Mouse (Mus musculus): Measurements from ENCODE around the gene Wnt4. TPM values are rescaled to one million over a fixed set of nuclear protein-coding genes. Genes with fewer than 3 reads are reported as not detected.

The Wnt4 gene
- polyA plus RNA-seq, 1 experiment from 2014 or later: 17.7 TPM

GRCm38 (mm10) chr4:137285876-137286661, 8.8 kb downstream of the Wnt4 start:
- WGBS: 72% methylated on average over 15 of the region's 15 CpGs
- H3K4me3 ChIP-seq (ENCODE audit: low read depth, low read length): no peak overlapping the region
- H3K4me1 ChIP-seq (ENCODE audit: control insufficient read depth, insufficient read depth, low read length): peaks cover 7% of the 10 kb centered on the region; the same call in 1 of the 2 replicates
- no peak for ATAC-seq (ENCODE audit: insufficient read depth, low FRiP score, low TSS enrichment)
- no peak for DNase-seq (ENCODE audit: low spot score)
- peaks cover 9% of the 10 kb centered on the region; the same call in 1 of the 2 replicates for H3K27me3 ChIP-seq (ENCODE audit: control insufficient read depth, insufficient read depth, low read length)
- no peaks in the 10 kb centered on the region for H3K36me3 ChIP-seq (ENCODE audit: control insufficient read depth, insufficient read depth, low read length)
- H3K27ac ChIP-seq (ENCODE audit: low read depth, low read length): no peak overlapping the region
- no peak overlapping the region for H3K4me2 ChIP-seq (ENCODE audit: low read depth)
- H3K9ac ChIP-seq (ENCODE audit: low read length): no peak overlapping the region
- H3K9me3 ChIP-seq (ENCODE audit: control insufficient read depth, low read length): no peaks in the 10 kb centered on the region

GRCm38 (mm10) chr4:137286662-137286953, 9.3 kb downstream of the Wnt4 start:
- H3K9ac ChIP-seq (ENCODE audit: low read length): no peak overlapping the region
- no peaks in the 10 kb centered on the region for H3K36me3 ChIP-seq (ENCODE audit: control insufficient read depth, insufficient read depth, low read length)
- 70% methylated on average over 8 of the region's 8 CpGs for WGBS
- ATAC-seq (ENCODE audit: insufficient read depth, low FRiP score, low TSS enrichment) (no peak), DNase-seq (ENCODE audit: low spot score) (no peak)
- H3K4me2 ChIP-seq (ENCODE audit: low read depth): no peak overlapping the region
- H3K27ac ChIP-seq (ENCODE audit: low read depth, low read length): no peak overlapping the region
- H3K9me3 ChIP-seq (ENCODE audit: control insufficient read depth, low read length): no peaks in the 10 kb centered on the region
- peaks cover 9% of the 10 kb centered on the region; the same call in 1 of the 2 replicates for H3K27me3 ChIP-seq (ENCODE audit: control insufficient read depth, insufficient read depth, low read length)
- no peak overlapping the region for H3K4me3 ChIP-seq (ENCODE audit: low read depth, low read length)
- H3K4me1 ChIP-seq (ENCODE audit: control insufficient read depth, insufficient read depth, low read length): peaks cover 7% of the 10 kb centered on the region; the same call in 1 of the 2 replicates

DNA sequence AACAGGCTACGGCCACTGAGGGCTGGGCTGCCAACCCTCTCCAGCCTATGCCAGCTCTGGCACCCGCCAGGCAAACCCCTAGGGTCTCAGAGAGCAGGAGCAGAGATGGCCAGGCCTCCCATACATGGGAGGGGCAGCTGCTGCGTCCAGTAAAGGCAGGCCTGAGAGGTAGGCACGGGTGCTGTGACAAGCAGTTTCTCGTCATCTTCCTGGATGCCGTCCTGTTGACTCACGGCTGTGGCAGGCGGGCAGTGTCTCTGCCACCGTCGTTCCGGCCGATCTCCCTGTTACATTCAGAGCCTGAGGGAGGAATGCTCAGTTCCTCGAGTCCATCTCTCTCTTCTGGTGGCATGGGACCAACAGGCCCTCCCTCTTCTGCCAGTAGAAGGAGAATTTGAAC, 9.9 kb downstream of the Wnt4 start:
- Histone ChIP-seq H3K36me3 (ENCODE audit: control insufficient read depth, insufficient read depth, low read length) (no peaks in the 10 kb centered on the region), H3K4me1 (ENCODE audit: control insufficient read depth, insufficient read depth, low read length) (peaks cover 7% of the 10 kb centered on the region; the same call in 1 of the 2 replicates), H3K27ac (ENCODE audit: low read depth, low read length) (no peak overlapping the region), H3K27me3 (ENCODE audit: control insufficient read depth, insufficient read depth, low read length) (peaks cover 9% of the 10 kb centered on the region; the same call in 1 of the 2 replicates), H3K9me3 (ENCODE audit: control insufficient read depth, low read length) (no peaks in the 10 kb centered on the region), H3K4me2 (ENCODE audit: low read depth) (no peak overlapping the region), H3K4me3 (ENCODE audit: low read depth, low read length) (no peak overlapping the region), H3K9ac (ENCODE audit: low read length) (no peak overlapping the region)
- WGBS: 80% methylated on average over 13 of the region's 13 CpGs
- ATAC-seq (ENCODE audit: insufficient read depth, low FRiP score, low TSS enrichment) (no peak), DNase-seq (ENCODE audit: low spot score) (no peak)

GRCm38 (mm10) chr4:137287818-137288217, 10.5 kb downstream of the Wnt4 start:
- no peak overlapping the region for H3K9ac ChIP-seq (ENCODE audit: low read length)
- no peak for ATAC-seq (ENCODE audit: insufficient read depth, low FRiP score, low TSS enrichment)
- no peaks in the 10 kb centered on the region for H3K9me3 ChIP-seq (ENCODE audit: control insufficient read depth, low read length)
- WGBS: 7% methylated on average over 4 of the region's 4 CpGs
- peaks cover 9% of the 10 kb centered on the region; the same call in 1 of the 2 replicates for H3K27me3 ChIP-seq (ENCODE audit: control insufficient read depth, insufficient read depth, low read length)
- H3K4me1 ChIP-seq (ENCODE audit: control insufficient read depth, insufficient read depth, low read length): peaks cover 6% of the 10 kb centered on the region; the same call in 1 of the 2 replicates
- peak; percentile 74 for DNase-seq (ENCODE audit: low spot score)
- H3K27ac ChIP-seq (ENCODE audit: low read depth, low read length): no peak overlapping the region
- H3K36me3 ChIP-seq (ENCODE audit: control insufficient read depth, insufficient read depth, low read length): no peaks in the 10 kb centered on the region
- no peak overlapping the region for H3K4me2 ChIP-seq (ENCODE audit: low read depth)
- no peak overlapping the region for H3K4me3 ChIP-seq (ENCODE audit: low read depth, low read length)

DNA sequence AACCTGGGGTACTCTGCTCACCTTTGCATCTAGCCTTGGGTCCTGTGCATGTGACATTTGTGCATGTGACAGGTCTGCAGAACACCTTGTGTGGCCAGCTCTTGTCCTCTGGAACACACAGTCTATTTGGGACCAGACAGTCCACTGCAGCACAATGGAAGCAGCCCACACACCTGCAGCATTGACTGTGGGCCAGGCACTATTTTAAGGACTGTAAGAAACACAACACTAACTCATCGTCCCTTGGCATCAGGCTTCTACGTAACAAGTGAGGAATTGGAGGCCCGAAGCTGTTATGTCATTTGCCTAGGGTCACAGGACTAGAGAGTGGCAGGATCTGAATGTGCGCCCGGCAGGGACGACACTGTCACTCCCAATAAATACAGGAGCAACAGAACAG, 12.4 kb downstream of the Wnt4 start:
- DNase-seq (ENCODE audit: low spot score): no peak
- Histone ChIP-seq H3K27ac (ENCODE audit: low read depth, low read length) (no peak overlapping the region), H3K4me1 (ENCODE audit: control insufficient read depth, insufficient read depth, low read length) (0 out of 2 replicates have a peak, but pooled peaks cover 5% of the 10 kb centered on the region), H3K9me3 (ENCODE audit: control insufficient read depth, low read length) (no peaks in the 10 kb centered on the region), H3K36me3 (ENCODE audit: control insufficient read depth, insufficient read depth, low read length) (no peaks in the 10 kb centered on the region), H3K27me3 (ENCODE audit: control insufficient read depth, insufficient read depth, low read length) (no peaks in the 10 kb centered on the region), H3K4me2 (ENCODE audit: low read depth) (no peak overlapping the region), H3K9ac (ENCODE audit: low read length) (no peak overlapping the region; the same call in 1 of the 2 replicates), H3K4me3 (ENCODE audit: low read depth, low read length) (no peak overlapping the region)
- 90% methylated on average over 6 of the region's 6 CpGs for WGBS
- ATAC-seq (ENCODE audit: insufficient read depth, low FRiP score, low TSS enrichment): no peak

GRCm38 (mm10) chr4:137290250-137290649, 13.0 kb downstream of the Wnt4 start:
- 0 out of 2 replicates have a peak, but pooled peaks cover 5% of the 10 kb centered on the region for H3K4me1 ChIP-seq (ENCODE audit: control insufficient read depth, insufficient read depth, low read length)
- no peak overlapping the region for H3K9ac ChIP-seq (ENCODE audit: low read length)
- H3K4me3 ChIP-seq (ENCODE audit: low read depth, low read length): no peak overlapping the region
- H3K36me3 ChIP-seq (ENCODE audit: control insufficient read depth, insufficient read depth, low read length): no peaks in the 10 kb centered on the region
- 86% methylated on average over 3 of the region's 3 CpGs for WGBS
- no peak overlapping the region for H3K27ac ChIP-seq (ENCODE audit: low read depth, low read length)
- H3K27me3 ChIP-seq (ENCODE audit: control insufficient read depth, insufficient read depth, low read length): no peaks in the 10 kb centered on the region
- ATAC-seq (ENCODE audit: insufficient read depth, low FRiP score, low TSS enrichment) (no peak), DNase-seq (ENCODE audit: low spot score) (no peak)
- H3K4me2 ChIP-seq (ENCODE audit: low read depth): no peak overlapping the region
- no peaks in the 10 kb centered on the region for H3K9me3 ChIP-seq (ENCODE audit: control insufficient read depth, low read length)

DNA sequence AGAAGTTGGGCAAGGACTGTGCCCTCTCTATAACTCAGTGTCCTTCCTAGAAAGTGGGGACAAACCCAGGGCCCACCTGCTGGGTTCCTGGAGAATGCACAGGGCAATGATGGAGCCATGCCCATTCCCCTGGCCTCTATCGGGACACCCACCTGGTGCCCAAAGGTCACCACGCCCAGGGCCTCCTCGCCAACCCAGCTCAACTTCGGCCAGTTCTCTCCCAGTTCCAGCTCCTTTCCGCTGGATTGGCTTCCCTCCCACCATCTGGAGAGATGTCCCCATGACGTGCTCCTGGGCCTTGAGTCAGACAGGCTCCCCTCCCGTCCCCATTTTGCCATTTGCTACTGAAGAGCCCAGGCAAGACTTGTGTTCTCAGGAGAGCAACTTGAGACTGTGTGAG, 15.3 kb downstream of the Wnt4 start:
- no peak overlapping the region for H3K4me3 ChIP-seq (ENCODE audit: low read depth, low read length)
- H3K9me3 ChIP-seq (ENCODE audit: control insufficient read depth, low read length): no peaks in the 10 kb centered on the region
- no peak overlapping the region for H3K9ac ChIP-seq (ENCODE audit: low read length)
- no peaks in the 10 kb centered on the region for H3K4me1 ChIP-seq (ENCODE audit: control insufficient read depth, insufficient read depth, low read length)
- H3K27ac ChIP-seq (ENCODE audit: low read depth, low read length): no peak overlapping the region
- no peaks in the 10 kb centered on the region for H3K27me3 ChIP-seq (ENCODE audit: control insufficient read depth, insufficient read depth, low read length)
- no peak overlapping the region for H3K4me2 ChIP-seq (ENCODE audit: low read depth)
- H3K36me3 ChIP-seq (ENCODE audit: control insufficient read depth, insufficient read depth, low read length): no peaks in the 10 kb centered on the region
- WGBS: 81% methylated on average over 7 of the region's 7 CpGs
- ATAC-seq (ENCODE audit: insufficient read depth, low FRiP score, low TSS enrichment): no peak
- no peak for DNase-seq (ENCODE audit: low spot score)

GRCm38 (mm10) chr4:137294032-137294431, 16.7 kb downstream of the Wnt4 start:
- H3K27me3 ChIP-seq (ENCODE audit: control insufficient read depth, insufficient read depth, low read length): no peaks in the 10 kb centered on the region
- ATAC-seq (ENCODE audit: insufficient read depth, low FRiP score, low TSS enrichment) (no peak), DNase-seq (ENCODE audit: low spot score) (no peak)
- no peaks in the 10 kb centered on the region for H3K36me3 ChIP-seq (ENCODE audit: control insufficient read depth, insufficient read depth, low read length)
- no peak overlapping the region for H3K4me3 ChIP-seq (ENCODE audit: low read depth, low read length)
- H3K27ac ChIP-seq (ENCODE audit: low read depth, low read length): no peak overlapping the region
- H3K9ac ChIP-seq (ENCODE audit: low read length): no peak overlapping the region
- no peak overlapping the region for H3K4me2 ChIP-seq (ENCODE audit: low read depth)
- no peaks in the 10 kb centered on the region for H3K9me3 ChIP-seq (ENCODE audit: control insufficient read depth, low read length)
- 87% methylated on average over 7 of the region's 7 CpGs for WGBS
- no peaks in the 10 kb centered on the region for H3K4me1 ChIP-seq (ENCODE audit: control insufficient read depth, insufficient read depth, low read length)

- WGBS: 74% methylated on average over 5 of the region's 5 CpGs
- Histone ChIP-seq H3K4me1 (ENCODE audit: control insufficient read depth, insufficient read depth, low read length) (no peaks in the 10 kb centered on the region), H3K36me3 (ENCODE audit: control insufficient read depth, insufficient read depth, low read length) (no peaks in the 10 kb centered on the region), H3K9me3 (ENCODE audit: control insufficient read depth, low read length) (no peaks in the 10 kb centered on the region), H3K4me2 (ENCODE audit: low read depth) (no peak overlapping the region), H3K27me3 (ENCODE audit: control insufficient read depth, insufficient read depth, low read length) (no peaks in the 10 kb centered on the region), H3K27ac (ENCODE audit: low read depth, low read length) (no peak overlapping the region), H3K4me3 (ENCODE audit: low read depth, low read length) (no peak overlapping the region), H3K9ac (ENCODE audit: low read length) (no peak overlapping the region)
- no peak for ATAC-seq (ENCODE audit: insufficient read depth, low FRiP score, low TSS enrichment)
- no peak for DNase-seq (ENCODE audit: low spot score)
Measured at GRCm38 (mm10) chr4:137294474-137294873, 17.2 kb downstream of the Wnt4 start.

Data from neural tube, embryonic 11.5 days (tissue).